Mouse (Mus musculus) liver, embryonic 11.5 days (tissue): ENCODE measurements around the gene Zbed3. TPM values are rescaled to one million over a fixed set of nuclear protein-coding genes. Genes with fewer than 3 reads are reported as not detected.
A peak's percentile ranks its signal among the peaks of the same experiment; 100 is the strongest.
"Not testable (repeated sequence)": the region's sequence is repeated elsewhere in the genome, so short reads cannot be mapped to it uniquely, and the experiment has no call there.

Experiments
- ATAC-seq: fragments of 200-750 bp; cut with Nextera tagmentation; replicated peaks from 2 replicates; pipeline ENCODE4 v1.8.0; 2017; ENCODE audit warnings: moderate number of reproducible peaks, mild to moderate bottlenecking, moderate TSS enrichment, moderate library complexity; ENCODE audit not compliant: low FRiP score
- DNase-seq: peaks from one replicate; pipeline ENCODE4 v3.0.0-alpha.2; 2017; ENCODE audit warnings: low spot score
- H3K27ac ChIP-seq: fragments of 300-500 bp; sonication (generic); 2 replicates; pipeline ENCODE4 v1.5.1; 2014; ENCODE audit warnings: mild to moderate bottlenecking, low read depth, low read length, control low read depth
- H3K27me3 ChIP-seq: fragments of 300-500 bp; sonication (generic); replicated peaks from 2 replicates; pipeline ENCODE4 v1.6.1; 2014; ENCODE audit warnings: low read length, mixed read lengths; ENCODE audit not compliant: control insufficient read depth, insufficient read depth
- H3K36me3 ChIP-seq: fragments of 300-500 bp; sonication (generic); 2 replicates; pipeline ENCODE4 v1.6.1; 2014; ENCODE audit warnings: mild to moderate bottlenecking, low read length, moderate library complexity, mixed read lengths; ENCODE audit not compliant: control insufficient read depth, insufficient read depth
- H3K4me1 ChIP-seq: fragments of 300-500 bp; sonication (generic); replicated peaks from 2 replicates; pipeline ENCODE4 v1.6.1; 2014; ENCODE audit warnings: low read length, mixed read lengths; ENCODE audit not compliant: control insufficient read depth, insufficient read depth
- H3K4me2 ChIP-seq: fragments of 300-500 bp; sonication (generic); 2 replicates; pipeline ENCODE4 v1.6.1; 2014; ENCODE audit warnings: mild to moderate bottlenecking, control low read depth, moderate library complexity
- H3K4me3 ChIP-seq: fragments of 300-500 bp; sonication (generic); 2 replicates; pipeline ENCODE4 v1.5.1; 2014; ENCODE audit warnings: low read depth, low read length, control low read depth
- H3K9ac ChIP-seq: fragments of 300-500 bp; sonication (generic); 2 replicates; pipeline ENCODE4 v1.6.1; 2014; ENCODE audit warnings: low read depth, low read length, control low read depth
- H3K9me3 ChIP-seq: fragments of 300-500 bp; sonication (generic); 2 replicates; pipeline ENCODE4 v1.6.1; 2016; ENCODE audit warnings: low read length, inconsistent platforms, mixed read lengths; ENCODE audit not compliant: control insufficient read depth
- WGBS: fragments of 180-500 bp; shearing (Covaris S2); extraction: QIAGEN DNeasy Blood & Tissue Kit; methylation state at CpG from one replicate; pipeline ENCODE4 v1.1.7; 2014; 5-methylcytosine and 5-hydroxymethylcytosine counted together
- polyA plus RNA-seq: library from polyadenylated mRNA; unstranded; fragments of >200 nt; fragmentation: Nextera tagmentation; extraction: Ambion mirVana; gene quantifications from 2 replicates; pipeline ENCODE4 v1.2.1, GENCODE M21; 2014

The Zbed3 gene
- polyA plus RNA-seq, 1 experiment from 2014 or later: 30.9 TPM

GRCm38 (mm10) chr13:95347018-95347696 is 23.7 kb downstream of the Zbed3 start:
- Histone ChIP-seq H3K27me3 (no peaks in the 10 kb centered on the region), H3K4me1 (no peaks in the 10 kb centered on the region), H3K27ac (no peak overlapping the region), H3K36me3 (peaks cover 11% of the 10 kb centered on the region), H3K9me3 (no peaks in the 10 kb centered on the region), H3K9ac (no peak overlapping the region), H3K4me3 (no peak overlapping the region), H3K4me2 (no peak overlapping the region)
- DNase-seq: peak; percentile 72
- peak; percentile 33; the same call in 1 of the 2 replicates for ATAC-seq
- WGBS: 32% methylated on average over 8 of the region's 8 CpGs

DNA sequence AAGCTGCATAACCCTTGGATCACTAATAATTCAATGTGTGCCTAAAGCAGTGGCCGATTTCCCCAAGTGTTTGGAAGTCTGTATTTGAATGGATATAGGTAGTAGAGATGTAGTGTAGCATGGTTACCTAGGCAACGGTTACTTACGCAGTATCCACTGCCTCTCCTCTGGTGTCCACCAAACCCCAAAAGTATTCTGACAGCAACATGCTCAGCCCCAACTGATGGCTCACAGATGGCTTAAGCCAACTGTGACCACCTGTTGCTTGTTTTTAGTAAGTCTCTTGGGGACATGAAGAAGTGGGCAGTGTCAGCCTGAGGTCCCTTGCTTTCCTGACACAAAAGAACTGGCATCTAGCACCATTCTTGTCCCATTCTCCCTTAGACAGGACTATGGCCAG is 25.1 kb downstream of the Zbed3 start:
- ATAC-seq: no peak
- 90% methylated on average over 3 of the region's 3 CpGs for WGBS
- no peaks in the 10 kb centered on the region for H3K27me3 ChIP-seq
- no peak overlapping the region for H3K27ac ChIP-seq
- no peaks in the 10 kb centered on the region for H3K9me3 ChIP-seq
- H3K9ac ChIP-seq: no peak overlapping the region
- no peaks in the 10 kb centered on the region for H3K4me1 ChIP-seq
- peaks cover 19% of the 10 kb centered on the region for H3K36me3 ChIP-seq
- no peak for DNase-seq
- H3K4me2 ChIP-seq: no peak overlapping the region
- no peak overlapping the region for H3K4me3 ChIP-seq

- ATAC-seq: no peak
- no peaks in the 10 kb centered on the region for H3K4me1 ChIP-seq
- DNase-seq: no peak
- 46% methylated on average over 2 of the region's 2 CpGs for WGBS
- no peaks in the 10 kb centered on the region for H3K27me3 ChIP-seq
- H3K36me3 ChIP-seq: peaks cover 50% of the 10 kb centered on the region
- H3K9ac ChIP-seq: no peak overlapping the region
- H3K4me3 ChIP-seq: no peak overlapping the region
- H3K9me3 ChIP-seq: no peaks in the 10 kb centered on the region
- no peak overlapping the region for H3K27ac ChIP-seq
- H3K4me2 ChIP-seq: no peak overlapping the region
These were observed 34.8 kb downstream of the Zbed3 start for GRCm38 (mm10) chr13:95358223-95358622.

- no peaks in the 10 kb centered on the region for H3K4me1 ChIP-seq
- WGBS: 82% methylated on average over 4 of the region's 4 CpGs
- H3K27ac ChIP-seq: no peak overlapping the region
- H3K36me3 ChIP-seq: peaks cover 43% of the 10 kb centered on the region
- no peak for DNase-seq
- ATAC-seq: no peak
- no peak overlapping the region for H3K4me2 ChIP-seq
- no peak overlapping the region for H3K9ac ChIP-seq
- no peak overlapping the region for H3K4me3 ChIP-seq
- no peaks in the 10 kb centered on the region for H3K27me3 ChIP-seq
- H3K9me3 ChIP-seq: no peaks in the 10 kb centered on the region
These were observed 40.0 kb downstream of the Zbed3 start for GRCm38 (mm10) chr13:95363440-95363839.

- H3K4me1 ChIP-seq: no peaks in the 10 kb centered on the region
- H3K9ac ChIP-seq: no peak overlapping the region
- H3K4me2 ChIP-seq: no peak overlapping the region
- H3K4me3 ChIP-seq: no peak overlapping the region
- ATAC-seq: peak; percentile 89
- no peak overlapping the region for H3K27ac ChIP-seq
- DNase-seq: no peak
- no peaks in the 10 kb centered on the region for H3K27me3 ChIP-seq
- H3K36me3 ChIP-seq: peaks cover 47% of the 10 kb centered on the region
- no peaks in the 10 kb centered on the region for H3K9me3 ChIP-seq
- WGBS: 76% methylated on average over 8 of the region's 8 CpGs
These were observed 42.9 kb downstream of the Zbed3 start for GRCm38 (mm10) chr13:95366356-95366755.

DNA sequence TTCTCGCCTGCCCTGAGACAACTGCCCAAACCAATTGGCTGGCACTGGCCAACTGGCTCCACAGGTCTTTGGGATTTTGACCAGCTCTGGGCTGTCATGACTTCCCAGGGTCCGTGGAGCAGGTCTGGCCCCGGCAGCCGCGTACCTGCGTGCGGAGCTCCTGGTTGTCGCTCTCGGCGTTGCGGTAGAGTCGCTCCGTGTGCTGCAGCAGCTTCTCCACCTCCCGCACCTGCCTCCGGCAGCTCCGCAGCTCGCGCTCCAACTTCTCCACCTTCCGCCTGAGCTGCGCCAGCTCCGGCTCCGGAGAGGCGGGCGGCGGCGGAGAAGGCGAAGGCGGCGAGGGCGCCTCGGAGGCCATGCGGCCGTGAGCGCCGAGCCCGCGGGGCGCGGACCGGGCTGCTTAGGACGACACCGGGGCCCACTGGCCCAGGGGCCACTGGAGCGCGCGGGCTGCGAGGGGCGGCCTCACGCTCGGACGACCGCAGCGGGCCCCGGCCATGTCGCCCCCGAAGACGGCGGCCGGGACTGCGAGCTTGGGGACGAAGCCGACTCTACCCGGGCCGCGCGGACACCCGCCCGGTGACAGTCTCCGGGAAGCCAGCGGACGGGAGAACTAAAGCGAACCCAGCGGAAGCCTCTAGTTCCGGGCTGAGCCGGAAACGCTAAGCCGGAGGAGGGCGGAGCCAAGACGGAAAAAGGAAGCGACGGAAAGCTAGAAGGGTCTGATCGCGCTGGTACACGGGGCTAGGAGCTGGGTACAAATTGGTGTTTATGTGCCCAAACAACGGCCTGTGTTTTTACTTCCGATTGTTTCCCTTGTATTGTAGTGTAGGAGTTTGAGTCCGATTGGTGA is 51.5 kb downstream of the Zbed3 start, which contains the start of gene Aggf1:
Gene Aggf1 (minus strand): TSS at position 652 of the 853 bp plus-strand sequence.
- no peaks in the 10 kb centered on the region for H3K9me3 ChIP-seq
- no peaks in the 10 kb centered on the region for H3K27me3 ChIP-seq
- under 1% methylated on average over 86 of the region's 86 CpGs for WGBS
- H3K36me3 ChIP-seq: peaks cover 10% of the 10 kb centered on the region
- H3K27ac ChIP-seq: peak within 1 kb of the TSS; percentile 89
- DNase-seq: peak; percentile 86
- peaks cover 14% of the 10 kb centered on the region for H3K4me1 ChIP-seq
- peak within 1 kb of the TSS; percentile 82 for H3K4me2 ChIP-seq
- peak; percentile 97 for ATAC-seq
- H3K4me3 ChIP-seq: peak within 1 kb of the TSS; percentile 90
- H3K9ac ChIP-seq: peak within 1 kb of the TSS; percentile 98

GRCm38 (mm10) chr13:95375554-95375914 is 52.1 kb downstream of the Zbed3 start:
- ATAC-seq: peak; percentile 34
- H3K4me3 ChIP-seq: peak overlapping the region; percentile 90
- H3K36me3 ChIP-seq: peaks cover 5% of the 10 kb centered on the region
- no peaks in the 10 kb centered on the region for H3K9me3 ChIP-seq
- peaks cover 14% of the 10 kb centered on the region for H3K4me1 ChIP-seq
- peak overlapping the region; percentile 82 for H3K4me2 ChIP-seq
- DNase-seq: no peak
- H3K27ac ChIP-seq: peak overlapping the region; percentile 89; the same call in 1 of the 2 replicates
- peak overlapping the region; percentile 98 for H3K9ac ChIP-seq
- WGBS: 26% methylated on average over 6 of the region's 6 CpGs
- H3K27me3 ChIP-seq: no peaks in the 10 kb centered on the region

DNA sequence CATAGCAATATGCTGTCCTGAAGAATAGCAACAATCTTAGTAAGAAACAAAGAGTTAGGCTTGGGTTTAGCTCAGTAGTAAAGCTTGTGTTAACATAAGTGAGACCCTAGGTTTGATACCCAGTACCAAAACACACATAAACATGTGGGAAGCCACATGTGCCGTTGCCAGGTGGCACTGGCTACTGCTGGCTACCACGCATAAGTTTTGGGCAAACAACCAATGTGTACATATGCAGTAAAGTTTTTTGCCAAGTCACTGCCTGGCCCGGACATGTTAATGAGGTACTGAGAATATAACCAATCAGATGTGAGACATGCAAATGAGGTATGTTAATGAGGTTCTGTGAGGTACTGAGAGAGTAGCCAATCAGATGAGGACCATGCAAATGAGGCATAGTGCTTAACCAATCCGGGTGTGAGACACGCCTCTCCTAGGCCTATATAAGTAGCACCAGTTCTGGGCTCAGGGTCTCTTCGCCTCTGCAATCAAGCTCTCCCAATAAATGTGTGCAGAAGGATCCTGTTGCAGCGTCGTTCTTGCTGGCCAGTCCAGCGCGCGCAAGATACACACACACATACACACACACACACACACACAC is 53.4 kb downstream of the Zbed3 start:
- 93% methylated on average over 11 of the region's 11 CpGs for WGBS
- peaks cover 14% of the 10 kb centered on the region for H3K4me1 ChIP-seq
- H3K4me3 ChIP-seq, H3K9ac ChIP-seq, H3K27me3 ChIP-seq, H3K27ac ChIP-seq, ATAC-seq, DNase-seq, H3K4me2 ChIP-seq, H3K36me3 ChIP-seq, H3K9me3 ChIP-seq: not testable (repeated sequence)
